Mouse (Mus musculus) liver, embryonic 16.5 days (tissue): ENCODE results near the gene Dst. TPM values are rescaled to one million over a fixed set of nuclear protein-coding genes. Genes with fewer than 3 reads are reported as not detected.
A peak's percentile ranks its signal among the peaks of the same experiment; 100 is the strongest.

Source experiments
- ATAC-seq: fragments of 200-750 bp; cut with Nextera tagmentation; 2 replicates; pipeline ENCODE4 v1.8.0; 2017; ENCODE audit warnings: low read depth, mild to moderate bottlenecking, moderate number of reproducible peaks, moderate library complexity
- H3K27ac ChIP-seq: fragments of 300-500 bp; sonication (generic); 2 replicates; pipeline ENCODE4 v1.5.1; 2014; ENCODE audit warnings: mild to moderate bottlenecking, low read length
- H3K27me3 ChIP-seq: fragments of 300-500 bp; sonication (generic); 2 replicates; pipeline ENCODE4 v1.6.1; 2014; ENCODE audit warnings: low read depth, low read length, mixed read lengths; ENCODE audit not compliant: control insufficient read depth, insufficient read depth
- H3K36me3 ChIP-seq: fragments of 300-500 bp; sonication (generic); 2 replicates; pipeline ENCODE4 v1.6.1; 2014; ENCODE audit warnings: mild to moderate bottlenecking; ENCODE audit not compliant: control insufficient read depth, insufficient read depth
- H3K4me1 ChIP-seq: fragments of 300-500 bp; sonication (generic); 2 replicates; pipeline ENCODE4 v1.6.1; 2014; ENCODE audit warnings: low read depth, low read length, mixed read lengths; ENCODE audit not compliant: control insufficient read depth
- H3K4me2 ChIP-seq: fragments of 300-500 bp; sonication (generic); 2 replicates; pipeline ENCODE4 v1.6.1; 2014; ENCODE audit warnings: low read depth, low read length, mixed read lengths
- H3K4me3 ChIP-seq: fragments of 300-500 bp; sonication (generic); 2 replicates; pipeline ENCODE4 v1.5.1; 2014; ENCODE audit warnings: low read depth, mild to moderate bottlenecking, low read length
- H3K9ac ChIP-seq: fragments of 300-500 bp; sonication (generic); 2 replicates; pipeline ENCODE4 v1.6.1; 2014; ENCODE audit warnings: low read depth, low read length
- H3K9me3 ChIP-seq: fragments of 300-500 bp; sonication (generic); replicated peaks from 2 replicates; pipeline ENCODE4 v1.6.1; 2016; ENCODE audit warnings: low read length; ENCODE audit not compliant: control insufficient read depth
- WGBS: fragments of 180-500 bp; shearing (Covaris S2); extraction: QIAGEN DNeasy Blood & Tissue Kit; methylation state at CpG from one replicate; pipeline ENCODE4 v1.1.7; 2014; ENCODE audit not compliant: insufficient replicate concordance; 5-methylcytosine and 5-hydroxymethylcytosine counted together
- polyA plus RNA-seq: library from polyadenylated mRNA; unstranded; fragments of >200 nt; fragmentation: Nextera tagmentation; extraction: Ambion mirVana; gene quantifications from 2 replicates; pipeline ENCODE4 v1.2.1, GENCODE M21; 2015

Gene Dst
- polyA plus RNA-seq, 1 experiment from 2014 or later, result 8.0 TPM

DNA sequence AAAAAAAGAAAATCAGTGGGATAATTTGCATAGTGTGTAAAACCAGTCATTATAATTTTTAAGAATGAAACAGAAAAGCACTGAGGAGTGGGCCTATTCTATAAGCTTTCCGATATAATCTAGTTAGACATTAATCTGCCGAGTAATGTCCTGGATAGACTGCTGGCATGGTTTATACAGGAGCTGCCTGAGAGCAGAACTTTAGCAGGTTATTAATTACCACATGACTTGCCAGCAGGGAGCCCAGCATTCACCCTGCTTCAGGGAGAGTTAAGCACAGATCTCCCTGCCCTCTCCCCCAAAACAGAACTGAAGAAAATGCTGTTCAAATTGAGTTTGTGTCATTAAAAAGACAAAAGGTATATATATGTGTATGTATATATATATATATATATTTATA lies 323.0 kb downstream of the Dst start:
- ATAC-seq, result no peak
- 69% methylated on average over 2 of the region's 2 CpGs for WGBS
- H3K4me2 ChIP-seq, result no peak overlapping the region
- no peaks in the 10 kb centered on the region for H3K27me3 ChIP-seq
- H3K4me1 ChIP-seq, result peaks cover 2% of the 10 kb centered on the region; the same call in 1 of the 2 replicates
- no peak overlapping the region for H3K27ac ChIP-seq
- no peak overlapping the region for H3K4me3 ChIP-seq
- H3K36me3 ChIP-seq, result no peaks in the 10 kb centered on the region
- no peaks in the 10 kb centered on the region for H3K9me3 ChIP-seq
- no peak overlapping the region for H3K9ac ChIP-seq

DNA sequence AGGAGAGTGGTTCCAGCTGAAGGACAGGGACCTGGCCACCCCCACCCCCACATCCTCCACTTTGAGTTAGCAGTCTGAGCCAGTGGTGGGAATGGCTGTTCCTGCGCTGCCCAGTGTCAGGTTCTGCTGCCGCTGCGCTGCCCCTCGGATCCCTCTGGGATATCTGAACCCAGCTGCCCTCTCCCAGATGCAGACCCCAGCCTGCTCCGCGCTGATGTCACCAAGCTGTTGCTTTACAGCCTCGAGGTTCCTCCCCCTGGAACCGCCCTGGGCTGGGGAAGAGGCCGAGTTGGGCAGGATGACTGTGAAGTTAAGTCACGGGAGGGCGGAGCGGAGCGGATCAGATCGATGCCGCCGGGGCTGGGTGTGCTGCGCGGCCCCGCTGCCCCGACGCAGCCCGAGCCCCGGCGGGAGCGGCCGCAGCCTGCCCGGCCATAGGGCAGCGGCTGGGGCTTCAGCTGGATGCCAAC lies 328.3 kb downstream of the Dst start:
- Histone ChIP-seq H3K4me2 (peak overlapping the region; percentile 77), H3K9me3 (no peaks in the 10 kb centered on the region), H3K9ac (peak overlapping the region; percentile 63), H3K36me3 (no peaks in the 10 kb centered on the region), H3K4me3 (peak overlapping the region; percentile 65), H3K27me3 (no peaks in the 10 kb centered on the region), H3K27ac (peak overlapping the region; percentile 58), H3K4me1 (peaks cover 14% of the 10 kb centered on the region)
- WGBS, result 2% methylated on average over 28 of the region's 28 CpGs
- peak; percentile 96 for ATAC-seq

DNA sequence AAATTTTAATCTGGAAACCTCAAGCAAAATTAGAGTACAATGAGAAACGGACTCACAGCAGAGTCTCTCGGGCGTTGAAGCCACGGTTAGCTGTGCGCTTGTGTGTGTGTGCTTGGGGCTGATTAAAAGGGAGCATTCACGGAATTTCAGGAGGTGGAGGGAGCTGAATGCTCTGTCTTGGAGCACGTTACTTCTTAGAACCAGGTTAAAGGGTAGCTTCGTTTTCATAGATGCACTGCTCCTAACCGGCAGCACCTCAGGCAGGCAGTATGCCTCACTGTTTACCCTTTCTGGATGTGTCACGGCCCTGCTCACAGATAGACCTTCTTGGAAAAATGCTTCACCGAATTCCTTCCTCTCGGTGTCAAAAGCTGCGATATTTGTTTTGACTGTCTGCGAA lies 329.2 kb downstream of the Dst start:
- Histone ChIP-seq H3K36me3 (no peaks in the 10 kb centered on the region), H3K4me1 (peaks cover 14% of the 10 kb centered on the region), H3K27me3 (no peaks in the 10 kb centered on the region), H3K4me2 (peak overlapping the region; percentile 77), H3K9me3 (no peaks in the 10 kb centered on the region), H3K4me3 (peak overlapping the region; percentile 65), H3K9ac (peak overlapping the region; percentile 63), H3K27ac (peak overlapping the region; percentile 35; the same call in 1 of the 2 replicates)
- 40% methylated on average over 14 of the region's 14 CpGs for WGBS
- ATAC-seq, result no peak

DNA sequence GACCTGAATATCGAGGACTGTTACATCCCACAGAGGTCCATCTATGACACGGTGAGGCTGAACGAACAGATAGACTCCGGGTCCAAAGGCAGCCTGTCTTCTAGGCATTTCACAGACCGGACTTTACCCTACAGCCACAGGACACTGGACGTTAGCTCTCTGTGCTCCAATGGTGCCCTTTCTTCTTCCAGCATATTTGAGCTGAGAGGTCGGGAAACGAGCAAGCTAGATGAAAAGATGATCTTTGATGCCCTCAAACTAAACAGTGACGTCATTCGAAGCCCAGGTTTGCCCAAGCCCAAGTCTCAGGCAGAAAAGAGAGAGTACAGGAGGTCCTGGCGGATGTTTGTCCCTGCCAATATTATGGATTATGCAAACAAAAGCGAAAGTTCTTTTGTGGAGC lies 329.7 kb downstream of the Dst start:
- WGBS, result 55% methylated on average over 12 of the region's 12 CpGs
- H3K36me3 ChIP-seq, result no peaks in the 10 kb centered on the region
- H3K4me3 ChIP-seq, result peak overlapping the region; percentile 65
- H3K9me3 ChIP-seq, result no peaks in the 10 kb centered on the region
- no peaks in the 10 kb centered on the region for H3K27me3 ChIP-seq
- H3K9ac ChIP-seq, result no peak overlapping the region; the same call in 1 of the 2 replicates
- H3K27ac ChIP-seq, result peak overlapping the region; percentile 35; the same call in 1 of the 2 replicates
- peak overlapping the region; percentile 77 for H3K4me2 ChIP-seq
- H3K4me1 ChIP-seq, result peaks cover 14% of the 10 kb centered on the region
- ATAC-seq, result peak; percentile 54; the same call in 1 of the 2 replicates

DNA sequence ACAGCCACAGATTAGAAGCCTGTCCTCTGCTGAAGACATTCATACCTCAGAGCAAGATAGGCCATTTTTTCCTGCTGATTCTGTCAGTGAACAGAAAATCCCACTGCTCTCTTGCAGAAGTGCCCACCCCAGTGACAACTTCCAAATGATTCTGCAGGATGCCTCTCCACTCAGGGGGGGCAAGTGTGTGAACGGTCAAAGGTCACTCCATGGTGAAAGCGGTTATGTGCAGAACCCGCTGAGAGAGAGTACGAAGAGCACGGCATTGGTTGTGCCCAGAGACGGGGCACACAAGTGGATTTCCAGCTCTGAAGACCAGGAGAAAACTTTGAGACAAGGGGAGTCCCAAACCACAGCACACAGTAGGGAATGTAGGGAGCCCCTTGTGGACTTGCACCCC lies 330.2 kb downstream of the Dst start:
- Histone ChIP-seq H3K4me1 (peaks cover 14% of the 10 kb centered on the region), H3K27ac (no peak overlapping the region), H3K4me3 (no peak overlapping the region; the same call in 1 of the 2 replicates), H3K9me3 (no peaks in the 10 kb centered on the region), H3K27me3 (no peaks in the 10 kb centered on the region), H3K4me2 (peak overlapping the region; percentile 77), H3K36me3 (peaks cover 2% of the 10 kb centered on the region; the same call in 1 of the 2 replicates), H3K9ac (no peak overlapping the region)
- 83% methylated on average over 6 of the region's 6 CpGs for WGBS
- no peak for ATAC-seq

DNA sequence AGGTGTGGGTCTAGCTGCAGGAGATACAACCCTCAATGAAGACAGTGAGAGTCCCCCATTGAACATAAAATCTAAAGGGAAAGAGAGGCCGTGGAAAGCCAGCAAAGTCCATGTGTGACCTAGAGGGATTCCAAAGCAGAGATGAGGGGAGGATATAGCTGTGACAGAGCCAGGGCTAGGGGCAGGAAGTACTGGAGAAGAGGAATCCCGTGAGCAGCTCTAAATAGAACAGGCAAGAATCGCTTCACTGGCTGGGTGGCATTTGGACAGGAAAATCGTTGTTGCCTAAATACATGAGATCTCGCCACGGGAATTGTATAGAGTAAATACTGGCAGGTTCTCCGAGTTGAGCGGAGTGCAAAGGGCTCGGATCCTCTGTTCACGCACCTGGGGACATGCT lies 336.7 kb downstream of the Dst start:
- no peaks in the 10 kb centered on the region for H3K27me3 ChIP-seq
- no peak for ATAC-seq
- no peak overlapping the region for H3K9ac ChIP-seq
- no peaks in the 10 kb centered on the region for H3K9me3 ChIP-seq
- peaks cover 5% of the 10 kb centered on the region for H3K36me3 ChIP-seq
- H3K4me2 ChIP-seq, result no peak overlapping the region
- H3K4me1 ChIP-seq, result no peaks in the 10 kb centered on the region
- H3K4me3 ChIP-seq, result no peak overlapping the region
- 65% methylated on average over 10 of the region's 10 CpGs for WGBS
- no peak overlapping the region for H3K27ac ChIP-seq

DNA sequence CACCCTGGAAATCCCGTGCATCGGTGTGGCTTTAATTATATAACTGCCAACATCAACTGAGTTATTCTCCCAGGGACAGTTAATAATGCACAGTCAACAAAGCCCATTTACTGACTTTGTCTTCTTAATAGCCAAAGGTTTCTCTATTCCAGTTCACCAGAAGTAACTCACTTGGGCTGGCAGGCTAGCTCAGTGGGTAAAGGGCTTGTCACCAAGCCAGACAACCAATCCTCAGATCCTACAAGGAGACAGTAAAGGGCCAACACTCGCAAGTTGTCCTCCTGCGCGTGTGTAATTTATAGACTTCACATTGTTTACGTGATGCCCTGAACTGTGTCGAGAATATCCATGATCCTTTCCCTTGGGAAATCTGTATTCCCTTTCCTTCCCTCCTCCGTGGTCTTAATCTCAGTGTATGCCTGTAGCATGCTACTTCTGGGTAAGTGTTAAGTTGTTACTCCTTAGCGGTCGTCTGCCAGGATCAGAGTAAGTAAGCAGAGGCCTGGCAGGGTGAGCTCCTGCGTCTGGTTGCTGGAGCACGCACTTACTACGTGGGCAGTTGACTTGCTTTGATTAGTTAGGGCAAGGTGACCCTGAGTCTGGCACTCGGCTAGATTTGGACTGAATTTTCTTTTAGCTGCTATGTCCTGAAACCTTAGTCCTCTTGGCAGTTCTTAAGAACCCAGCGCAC lies 338.1 kb downstream of the Dst start:
- Histone ChIP-seq H3K9ac (no peak overlapping the region), H3K27ac (no peak overlapping the region), H3K27me3 (no peaks in the 10 kb centered on the region), H3K36me3 (peaks cover 5% of the 10 kb centered on the region), H3K9me3 (no peaks in the 10 kb centered on the region), H3K4me3 (no peak overlapping the region), H3K4me1 (no peaks in the 10 kb centered on the region), H3K4me2 (no peak overlapping the region)
- ATAC-seq, result no peak
- 75% methylated on average over 15 of the region's 15 CpGs for WGBS

DNA sequence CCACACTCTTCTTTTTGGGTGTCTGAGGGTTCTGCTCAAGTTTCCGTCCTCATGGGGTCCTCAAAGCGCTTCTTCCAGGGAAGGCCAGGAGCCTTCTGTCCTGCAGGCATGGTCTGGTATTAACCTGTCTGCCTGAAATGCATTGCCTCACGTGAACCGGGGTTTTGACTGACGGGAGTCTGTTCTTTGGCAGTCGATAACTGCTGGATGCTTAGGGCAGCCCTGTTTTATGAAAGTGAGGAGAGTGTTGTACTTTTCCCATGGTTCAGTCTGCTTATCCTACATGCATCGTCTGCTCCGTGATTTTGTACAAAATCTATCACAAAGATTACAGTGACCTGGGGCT lies 338.6 kb downstream of the Dst start:
- Histone ChIP-seq H3K4me3 (no peak overlapping the region), H3K36me3 (peaks cover 5% of the 10 kb centered on the region), H3K27ac (no peak overlapping the region), H3K9ac (no peak overlapping the region), H3K27me3 (no peaks in the 10 kb centered on the region), H3K4me2 (no peak overlapping the region), H3K9me3 (no peaks in the 10 kb centered on the region), H3K4me1 (no peaks in the 10 kb centered on the region)
- 86% methylated on average over 8 of the region's 8 CpGs for WGBS
- no peak for ATAC-seq

DNA sequence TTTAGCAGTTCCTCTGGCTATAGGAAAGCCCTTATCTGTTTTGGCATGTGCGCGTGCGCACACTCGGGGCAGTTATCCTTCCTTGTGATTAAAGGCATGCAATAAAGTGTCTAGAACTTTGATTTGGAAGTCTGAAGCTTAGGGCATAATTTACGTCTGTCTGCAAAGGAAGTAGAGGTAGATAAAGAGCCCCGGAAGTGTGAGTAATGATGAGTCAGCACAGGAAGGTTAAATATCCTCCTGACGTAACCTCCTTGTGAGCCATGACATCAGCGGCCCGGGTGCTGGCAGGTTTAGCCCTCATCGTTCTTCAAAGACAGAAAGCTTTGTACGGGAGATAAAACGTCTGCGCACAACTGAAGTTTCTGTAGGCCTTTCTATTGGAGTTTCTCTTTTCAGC lies 343.1 kb downstream of the Dst start:
- Histone ChIP-seq H3K27ac (no peak overlapping the region), H3K36me3 (peaks cover 2% of the 10 kb centered on the region), H3K4me1 (no peaks in the 10 kb centered on the region), H3K4me2 (no peak overlapping the region), H3K27me3 (no peaks in the 10 kb centered on the region), H3K9me3 (no peaks in the 10 kb centered on the region), H3K4me3 (no peak overlapping the region), H3K9ac (no peak overlapping the region)
- ATAC-seq, result no peak
- 40% methylated on average over 13 of the region's 13 CpGs for WGBS
